In genomic region chr9:121187811-121188210, GRCm38 (mm10) we compare ENCODE assay signal across 16 mouse cellular contexts.
DNase-seq lines count a peak whose midpoint lies in the region.
"Had no signal": no experiment of that assay in that cellular context is flagged by ENCODE, and none has a peak within 500 bp of the region (broad histone marks: within the 10 kb centered on the region; RNA-seq: fewer than 3 reads in every experiment).

No protein-coding gene starts in this region.

- DNase-seq in frontal cortex, adult 2 months (ENCODE audit: extremely low spot score in 1 of 2, low spot score in 1 of 2), result peak; percentile 20 to 27
- no peak for DNase-seq in frontal cortex, postnatal 25 days (ENCODE audit: low spot score in 2 of 2)
- DNase-seq in left cerebral cortex, adult 11 months (ENCODE audit: low spot score), result peak; percentile 16
- no peak for DNase-seq in left cerebral cortex, adult 9 months (ENCODE audit: low spot score in 2 of 2)
- peak; percentile 34 for DNase-seq in right cerebral cortex, adult 18-20 months
- no peak for DNase-seq in right cerebral cortex, postnatal 14 days
- peak; percentile 18 for DNase-seq in right cerebral cortex, postnatal 25 days
- no peak for DNase-seq in adrenal gland, adult 8-10 months
- DNase-seq: adrenal gland, postnatal 25 days; cerebellum, adult 11 months; cerebellum, adult 8-10 months; cerebellum, postnatal 14 days; embryo, embryonic 11 days; gastrocnemius, postnatal 36 days; heart, adult 18-20 months; heart, postnatal 36 days had no signal

Comparison
In these comparisons a context has a peak if more than half of its experiments do, and no peak if none do; other contexts are left out.
1. DNase-seq: peak in frontal cortex, adult 2 months (2 of 2), left cerebral cortex, adult 11 months (single experiment), right cerebral cortex, adult 18-20 months (single experiment) and right cerebral cortex, postnatal 25 days (single experiment); none in frontal cortex, postnatal 25 days (0 of 2), left cerebral cortex, adult 9 months (0 of 2), right cerebral cortex, postnatal 14 days (single experiment) and adrenal gland, adult 8-10 months (single experiment).